Mouse (Mus musculus) thymus, adult 2 months (tissue): ENCODE measurements around the gene Otud3. TPM values are rescaled to one million over a fixed set of nuclear protein-coding genes. Genes with fewer than 3 reads are reported as not detected.
"Not testable (repeated sequence)": the region's sequence is repeated elsewhere in the genome, so short reads cannot be mapped to it uniquely, and the experiment has no call there.

Source experiments
- DNase-seq: peaks from one replicate; pipeline ENCODE4 v3.0.0; 2021
- H3K27ac ChIP-seq: fragments of 200-500 bp; 2 replicates; pipeline ENCODE4 v1.5.1; 2012; ENCODE audit warnings: low read length, control low read depth; ENCODE audit not compliant: control insufficient read depth, insufficient read depth
- H3K27me3 ChIP-seq: fragments of 200-500 bp; 2 replicates; pipeline ENCODE4 v1.6.1; 2012; ENCODE audit warnings: mild to moderate bottlenecking, low read length, moderate library complexity, mixed read lengths; ENCODE audit not compliant: control insufficient read depth, insufficient read depth
- H3K36me3 ChIP-seq: fragments of 200-500 bp; 2 replicates; pipeline ENCODE4 v1.6.1; 2012; ENCODE audit warnings: mild to moderate bottlenecking, low read length, moderate library complexity; ENCODE audit not compliant: control insufficient read depth, insufficient read depth
- H3K4me1 ChIP-seq: fragments of 200-500 bp; replicated peaks from 2 replicates; pipeline ENCODE4 v1.6.1; 2012; ENCODE audit warnings: low read length; ENCODE audit not compliant: control insufficient read depth, insufficient read depth
- H3K4me3 ChIP-seq: fragments of 200-500 bp; 2 replicates; pipeline ENCODE4 v1.5.1; 2012; ENCODE audit warnings: mild to moderate bottlenecking, low read length, control low read depth, moderate library complexity; ENCODE audit not compliant: control insufficient read depth, insufficient read depth
- CTCF ChIP-seq: fragments of 200-500 bp; IDR thresholded peaks from 2 replicates; pipeline ENCODE4 v1.5.1; 2012; ENCODE audit warnings: mild to moderate bottlenecking, control low read depth, low read length, moderate library complexity, borderline replicate concordance; ENCODE audit not compliant: control insufficient read depth, poor library complexity, insufficient read depth; ENCODE audit errors: extremely low read depth
- POLR2A ChIP-seq: fragments of 200-500 bp; IDR thresholded peaks from 2 replicates; pipeline ENCODE4 v1.6.1; 2012; ENCODE audit warnings: mild to moderate bottlenecking, low read length, control low read depth, moderate library complexity; ENCODE audit not compliant: control insufficient read depth, poor library complexity, insufficient read depth; ENCODE audit errors: extremely low read depth
- WGBS: fragments of 180-500 bp; shearing (Covaris S2); methylation state at CpG from one replicate; pipeline ENCODE4 v1.1.7; 2018; 5-methylcytosine and 5-hydroxymethylcytosine counted together
- polyA plus RNA-seq: library from polyadenylated mRNA; depleted of rRNA; stranded (reverse); fragments of >200 nt; gene quantifications from 2 replicates; pipeline ENCODE4 v1.2.3, GENCODE M21; 2012

Otud3 gene
- polyA plus RNA-seq, 1 experiment = 8.9 TPM

DNA sequence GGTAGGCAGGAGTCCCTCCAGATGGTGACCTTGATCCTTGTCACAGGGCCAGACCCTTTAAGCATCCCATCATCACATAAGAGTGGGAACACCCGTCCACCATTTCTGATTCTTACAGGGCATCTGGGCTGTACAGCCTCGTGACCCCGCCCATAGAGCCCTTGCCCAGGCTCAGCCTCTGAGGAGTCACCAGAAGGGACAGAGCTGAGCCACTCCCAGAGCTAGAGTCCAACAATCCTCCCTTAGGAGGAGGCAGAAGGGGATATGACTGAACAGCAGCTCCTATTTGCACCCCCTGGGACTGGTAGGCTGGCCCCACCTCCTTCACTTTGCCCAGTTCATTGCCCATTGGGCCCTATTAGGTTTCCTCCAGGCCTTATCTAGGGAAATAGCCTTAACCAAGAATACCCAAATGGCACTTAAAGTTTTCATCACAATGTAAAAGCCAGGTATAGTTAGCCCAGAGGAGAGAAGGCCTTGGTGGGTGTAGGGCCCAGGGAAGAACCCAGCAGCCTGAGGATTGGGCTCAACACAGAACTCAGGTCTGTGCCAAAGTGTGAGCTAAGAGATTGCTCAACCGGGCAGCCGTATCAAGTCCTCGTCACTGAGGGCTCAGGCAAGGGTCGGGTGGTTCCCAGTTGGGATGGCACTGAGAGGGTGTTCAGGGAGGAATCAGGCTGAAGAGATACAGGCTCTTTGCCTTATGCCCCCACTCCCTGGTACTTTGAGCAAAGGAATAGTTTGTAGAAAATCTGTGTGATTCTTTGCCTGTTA, 32.7 kb downstream of the Otud3 start:
- H3K27me3 ChIP-seq = no peaks in the 10 kb centered on the region
- no peak overlapping the region for H3K4me3 ChIP-seq
- DNase-seq = no peak
- no peak overlapping the region for H3K27ac ChIP-seq
- no peak for TF ChIP-seq POLR2A
- TF ChIP-seq CTCF = no peak
- 82% methylated on average over 7 of the region's 7 CpGs for WGBS
- no peaks in the 10 kb centered on the region for H3K4me1 ChIP-seq
- no peaks in the 10 kb centered on the region for H3K36me3 ChIP-seq

DNA sequence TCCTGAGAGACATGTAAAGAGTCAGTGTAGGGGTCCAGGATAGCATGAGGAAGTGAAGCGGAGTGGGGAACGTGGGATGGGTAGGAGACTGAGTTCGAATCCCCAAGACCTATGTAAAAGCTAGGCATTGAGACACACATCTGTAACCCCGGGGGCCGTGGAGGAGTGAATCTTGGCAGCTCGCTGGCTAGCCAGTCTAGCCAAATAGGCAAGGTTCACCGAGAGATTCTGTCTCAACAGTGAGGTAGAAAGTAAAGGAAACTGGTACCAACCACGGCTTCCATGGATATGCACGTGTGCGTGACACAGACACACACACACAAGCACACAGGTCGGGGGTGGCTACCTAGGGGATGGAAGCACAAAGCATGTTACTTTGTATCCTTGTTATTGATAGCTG, 33.9 kb downstream of the Otud3 start:
- TF ChIP-seq POLR2A (no peak), CTCF (no peak)
- Histone ChIP-seq H3K4me3 (no peak overlapping the region), H3K27ac (no peak overlapping the region), H3K36me3 (no peaks in the 10 kb centered on the region), H3K27me3 (no peaks in the 10 kb centered on the region), H3K4me1 (no peaks in the 10 kb centered on the region)
- 85% methylated on average over 11 of the region's 11 CpGs for WGBS
- DNase-seq = no peak

DNA sequence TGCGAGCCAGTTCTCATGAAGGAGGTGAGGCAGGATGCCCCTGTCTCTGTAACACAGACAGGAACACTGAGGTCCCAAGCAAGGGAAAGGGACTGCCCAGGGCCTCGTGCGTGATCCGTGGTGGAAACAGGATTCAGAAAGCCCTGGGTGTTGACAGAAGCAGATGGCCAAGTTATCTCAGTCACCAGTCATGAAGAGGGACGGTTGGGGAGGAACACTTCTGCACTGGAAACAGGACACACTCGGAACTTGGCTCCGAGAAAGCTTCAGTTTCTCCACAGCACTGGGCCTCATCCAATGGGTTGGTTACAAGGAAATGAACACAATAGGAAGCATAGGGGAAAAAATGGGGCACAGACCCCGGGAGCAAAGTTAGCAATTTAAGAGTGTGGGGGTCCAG, 35.0 kb downstream of the Otud3 start:
- Histone ChIP-seq H3K27me3 (no peaks in the 10 kb centered on the region), H3K36me3 (no peaks in the 10 kb centered on the region), H3K4me3 (no peak overlapping the region), H3K4me1 (no peaks in the 10 kb centered on the region), H3K27ac (no peak overlapping the region)
- 67% methylated on average over 8 of the region's 8 CpGs for WGBS
- TF ChIP-seq CTCF (no peak), POLR2A (no peak)
- no peak for DNase-seq

DNA sequence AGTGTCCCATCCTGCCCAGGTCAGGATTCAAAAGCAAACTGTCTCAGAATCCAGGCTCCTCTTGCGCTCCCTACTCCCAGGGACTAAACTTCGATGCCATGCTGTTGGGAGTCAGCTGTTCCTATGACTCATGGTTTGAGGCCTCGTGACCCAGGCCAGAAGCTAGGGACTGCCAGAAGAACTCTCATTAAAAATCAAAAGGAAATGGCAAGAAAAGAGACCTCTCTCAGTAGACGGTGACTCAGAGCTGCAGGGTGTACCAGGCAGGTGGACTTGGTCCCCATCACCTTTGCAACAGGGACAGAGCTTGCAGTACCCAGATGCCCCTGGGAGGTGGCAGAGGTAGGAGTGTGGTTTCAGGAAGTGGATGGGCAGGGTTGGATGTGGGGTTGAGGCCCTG, 36.0 kb downstream of the Otud3 start, which contains the start of gene Pla2g2e:
TSS of gene Pla2g2e (plus strand) at position 212 of the 400 bp plus-strand sequence.
- H3K27ac ChIP-seq = no peak within 1 kb of the TSS
- H3K4me3 ChIP-seq = no peak within 1 kb of the TSS
- DNase-seq = no peak
- no peaks in the 10 kb centered on the region for H3K36me3 ChIP-seq
- TF ChIP-seq POLR2A (no peak), CTCF (no peak)
- 67% methylated on average over 4 of the region's 4 CpGs for WGBS
- no peaks in the 10 kb centered on the region for H3K4me1 ChIP-seq
- H3K27me3 ChIP-seq = no peaks in the 10 kb centered on the region

DNA sequence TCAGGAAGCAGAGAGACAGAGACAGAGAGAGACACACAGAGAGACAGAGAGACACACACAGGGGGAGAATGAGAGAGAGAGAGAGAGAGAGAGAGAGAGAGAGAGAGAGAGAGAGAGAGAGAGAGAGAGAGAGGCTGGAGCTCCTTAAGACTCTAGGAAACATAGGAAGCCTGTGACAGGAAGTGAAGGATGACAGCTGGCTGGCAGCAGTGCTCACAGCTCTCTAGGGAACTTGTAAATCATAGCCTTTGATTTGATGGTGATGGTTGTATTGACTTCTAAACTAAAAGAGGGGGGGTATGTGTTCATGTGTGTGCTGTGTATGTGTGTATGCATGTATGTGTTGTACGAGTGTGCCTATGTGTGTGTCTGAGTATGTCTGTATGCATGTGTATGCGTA, 37.8 kb downstream of the Otud3 start:
- no peak overlapping the region for H3K27ac ChIP-seq
- no peaks in the 10 kb centered on the region for H3K36me3 ChIP-seq
- no peaks in the 10 kb centered on the region for H3K27me3 ChIP-seq
- H3K4me3 ChIP-seq = no peak overlapping the region
- TF ChIP-seq POLR2A = no peak
- no peak for TF ChIP-seq CTCF
- WGBS = 97% methylated on average over 2 of the region's 2 CpGs
- H3K4me1 ChIP-seq = no peaks in the 10 kb centered on the region
- no peak for DNase-seq

DNA sequence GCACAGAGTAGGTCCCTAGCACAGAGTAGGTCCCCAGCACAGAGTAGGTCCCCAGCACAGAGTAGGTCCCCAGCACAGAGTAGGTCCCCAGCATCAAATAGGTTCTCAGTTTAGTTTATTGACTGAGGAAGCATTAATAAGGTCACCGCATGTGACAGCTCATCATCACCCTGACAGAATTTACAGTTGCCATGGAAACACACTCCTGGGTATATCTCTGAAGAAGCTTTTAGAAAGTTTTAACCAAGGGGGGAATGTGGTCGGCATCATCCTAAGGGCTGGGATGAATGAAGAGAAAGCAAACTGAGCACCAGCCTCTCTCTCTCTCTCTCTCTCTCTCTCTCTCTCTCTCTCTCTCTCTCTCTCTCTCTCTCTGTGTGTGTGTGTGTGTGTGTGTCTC, 38.5 kb downstream of the Otud3 start:
- 90% methylated on average over 2 of the region's 2 CpGs for WGBS
- H3K4me1 ChIP-seq, H3K27me3 ChIP-seq, DNase-seq, H3K36me3 ChIP-seq, H3K27ac ChIP-seq, H3K4me3 ChIP-seq: not testable (repeated sequence)

DNA sequence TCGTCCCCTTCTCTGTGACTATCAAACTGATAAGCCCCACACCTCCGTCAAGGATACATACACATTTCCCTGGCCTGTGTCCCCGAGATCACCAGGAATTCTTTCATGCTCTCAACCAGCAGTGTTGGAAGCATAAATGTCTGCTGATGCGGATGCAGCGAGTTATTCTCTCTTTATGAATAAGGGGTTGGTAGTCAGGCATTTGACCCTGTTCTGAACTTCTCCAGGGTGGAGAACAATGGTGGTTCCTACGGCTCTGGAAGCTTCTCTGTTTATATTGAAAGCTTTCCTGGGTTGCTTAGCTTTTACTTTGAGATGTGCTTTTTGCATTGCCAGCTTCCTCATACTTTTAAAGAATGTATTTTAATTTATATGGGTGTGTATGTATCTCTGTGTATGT, 39.9 kb downstream of the Otud3 start, which contains the start of gene Gm13030:
TSS of gene Gm13030 (minus strand) at position 101 of the 400 bp plus-strand sequence.
- DNase-seq = no peak
- H3K4me1 ChIP-seq = no peaks in the 10 kb centered on the region
- no peak within 1 kb of the TSS for H3K4me3 ChIP-seq
- H3K36me3 ChIP-seq = no peaks in the 10 kb centered on the region
- H3K27ac ChIP-seq = no peak within 1 kb of the TSS
- H3K27me3 ChIP-seq = no peaks in the 10 kb centered on the region
- TF ChIP-seq POLR2A = no peak
- no peak for TF ChIP-seq CTCF
- 92% methylated on average over 6 of the region's 6 CpGs for WGBS
